Mouse (Mus musculus): ENCODE data around the gene Lmntd1. TPM values are rescaled to one million over a fixed set of nuclear protein-coding genes. Genes with fewer than 3 reads are reported as not detected.

Gene Lmntd1
- total and polyA plus RNA-seq, 3 experiments: 0.08 to 0.43 (median 0.26) TPM

DNA sequence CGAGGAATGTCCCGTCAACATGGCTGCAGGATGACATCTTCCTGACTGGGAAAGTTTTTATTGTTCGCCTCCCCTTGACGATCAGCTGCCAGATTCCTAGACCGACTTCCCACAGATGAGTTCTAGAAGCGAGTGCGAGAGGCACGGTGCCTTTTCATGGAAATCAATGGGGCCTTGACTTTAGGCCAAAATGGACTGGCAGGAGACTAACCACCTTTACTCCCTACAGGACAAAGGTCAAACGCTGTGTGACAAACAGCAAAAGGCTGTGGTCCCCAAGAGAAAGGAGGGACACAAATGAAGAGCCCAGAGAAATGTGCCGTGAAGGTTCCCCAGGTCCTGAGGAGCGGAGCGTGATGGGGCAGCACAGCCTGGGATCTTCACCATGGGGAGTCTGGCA lies 91.5 kb downstream of the Lmntd1 start:
- peaks cover 7% of the 10 kb centered on the region for H3K9me3 ChIP-seq (replicated peaks; ENCODE audit: low read length)

DNA sequence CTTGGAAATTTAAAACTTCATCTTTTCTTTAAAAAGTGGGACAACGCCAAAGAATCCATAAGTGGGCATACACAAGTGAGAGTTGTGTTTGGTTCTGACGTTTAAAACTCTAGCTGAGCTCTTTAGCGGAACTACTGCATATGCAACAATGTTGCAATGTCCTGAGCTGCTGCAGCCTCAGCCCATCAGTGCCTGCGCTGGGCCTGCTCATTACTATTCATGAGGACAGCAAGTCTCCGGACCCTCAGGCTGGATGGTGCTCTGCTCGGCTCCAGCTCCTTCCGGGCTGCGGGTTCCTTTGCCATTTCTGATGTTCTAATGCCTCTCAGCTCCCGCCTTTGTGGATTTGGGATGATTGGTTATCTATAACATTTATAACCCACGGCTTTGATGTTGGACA lies 97.1 kb downstream of the Lmntd1 start:
- Histone ChIP-seq H3K4me3 (replicated peaks in 1 of 3; ENCODE audit: low read depth in 2 of 3, low read length in 2 of 3, poor library complexity in 1 of 3) (no peak overlapping the region), H3K9ac (ENCODE audit: insufficient read depth, low read depth) (no peak overlapping the region), H3K9me3 (replicated peaks; ENCODE audit: low read length) (peaks cover 7% of the 10 kb centered on the region), H3K79me2 (replicated peaks; ENCODE audit: control insufficient read depth, extremely low read depth, insufficient read depth, poor library complexity, severe bottlenecking) (no peaks in the 10 kb centered on the region), H3K36me3 (replicated peaks in 1 of 2; ENCODE audit: control insufficient read depth in 1 of 2, insufficient read depth in 1 of 2, low read length in 1 of 2) (no peaks in the 10 kb centered on the region), H3K27me3 (replicated peaks) (no peaks in the 10 kb centered on the region), H3K4me2 (ENCODE audit: insufficient read depth, low read depth, poor library complexity, severe bottlenecking) (no peak overlapping the region), H3K4me1 (ENCODE audit: control insufficient read depth in 1 of 2, insufficient read depth in 2 of 2) (peaks cover 0 to 11% of the 10 kb centered on the region in 2 experiments; a peak in 2 of 4 replicates), H3K27ac (ENCODE audit: insufficient read depth, low read depth) (no peak overlapping the region)
- in situ Hi-C loops (cut with MboI; ENCODE audit: low pct_ligation_motif_present, low pct_unique_long_range_greater_than_20kb, low sequenced_read_pairs): no loop called here
- TF ChIP-seq POLR2AphosphoS2 (IDR thresholded peaks at IDR 0.05; ENCODE audit: low read depth, low read length) (no peak), E2F4 (IDR thresholded peaks at IDR 0.05; ENCODE audit: insufficient replicate concordance, low read depth, low read length) (no peak), POLR2A (IDR thresholded peaks at IDR 0.05; ENCODE audit: low read depth, low read length) (no peak), SIN3A (IDR thresholded peaks at IDR 0.05; ENCODE audit: low read length) (no peak), SMC3 (IDR thresholded peaks at IDR 0.05; ENCODE audit: low read depth, low read length) (no peak), MAZ (IDR thresholded peaks at IDR 0.05; ENCODE audit: low read depth, low read length) (no peak), MAX (IDR thresholded peaks at IDR 0.05; ENCODE audit: low read length) (no peak), IRF4 (IDR thresholded peaks at IDR 0.05; ENCODE audit: low read depth, low read length) (no peak), GABPA (IDR thresholded peaks at IDR 0.05; ENCODE audit: insufficient replicate concordance, low read depth, low read length) (no peak), ZC3H11A (IDR thresholded peaks at IDR 0.05; ENCODE audit: low read depth, low read length) (no peak), USF2 (conservative IDR thresholded peaks at IDR 0.05; ENCODE audit: low read depth, low read length) (no peak), JUND (conservative IDR thresholded peaks at IDR 0.05; ENCODE audit: low read depth, low read length) (no peak)
- DNase-seq (ENCODE audit: extremely low read depth): no peak
- dilution Hi-C loops (cut with MboI; ENCODE audit: extremely low pct_ligation_motif_present, extremely low pct_unique_long_range_greater_than_20kb, low sequenced_read_pairs): no loop called here

More for the DNA sequence above, 91.5 kb downstream of the Lmntd1 start:
- H3K27ac ChIP-seq (ENCODE audit: insufficient read depth, low read depth): no peak overlapping the region
- no peak overlapping the region for H3K4me3 ChIP-seq (replicated peaks in 1 of 3; ENCODE audit: low read depth in 2 of 3, low read length in 2 of 3, poor library complexity in 1 of 3)
- DNase-seq (ENCODE audit: extremely low read depth): no peak
- no peaks in the 10 kb centered on the region for H3K4me1 ChIP-seq (ENCODE audit: control insufficient read depth in 1 of 2, insufficient read depth in 2 of 2)
- TF ChIP-seq ELF1 (IDR thresholded peaks at IDR 0.05; ENCODE audit: low read depth, low read length) (no peak), CHD1 (IDR thresholded peaks at IDR 0.05; ENCODE audit: low read depth, low read length) (no peak), MEF2A (IDR thresholded peaks at IDR 0.05; ENCODE audit: borderline replicate concordance, low read depth, low read length) (no peak), E2F4 (IDR thresholded peaks at IDR 0.05; ENCODE audit: insufficient replicate concordance, low read depth, low read length) (no peak), HCFC1 (IDR thresholded peaks at IDR 0.05; ENCODE audit: low read depth, low read length) (no peak), CHD2 (IDR thresholded peaks at IDR 0.05; ENCODE audit: low read length) (no peak), NELFE (IDR thresholded peaks at IDR 0.05; ENCODE audit: low read depth, low read length) (no peak), RAD21 (IDR thresholded peaks at IDR 0.05; ENCODE audit: low read depth, low read length) (no peak), CTCF (conservative IDR thresholded peaks at IDR 0.05 in 1 of 2, IDR thresholded peaks at IDR 0.05 in 1 of 2; ENCODE audit: low read depth in 2 of 2, low read length in 2 of 2) (no peak), MAX (IDR thresholded peaks at IDR 0.05; ENCODE audit: low read length) (no peak), UBTF (IDR thresholded peaks at IDR 0.05; ENCODE audit: low read depth, low read length) (no peak), IRF4 (IDR thresholded peaks at IDR 0.05; ENCODE audit: low read depth, low read length) (no peak), MAFK (IDR thresholded peaks at IDR 0.05; ENCODE audit: insufficient replicate concordance, low read length) (no peak), MAZ (IDR thresholded peaks at IDR 0.05; ENCODE audit: low read depth, low read length) (no peak), EP300 (IDR thresholded peaks at IDR 0.05; ENCODE audit: low read length) (no peak), KAT2A (IDR thresholded peaks at IDR 0.05; ENCODE audit: insufficient replicate concordance, low read length) (no peak), JUND (conservative IDR thresholded peaks at IDR 0.05; ENCODE audit: low read depth, low read length) (no peak), SMC3 (IDR thresholded peaks at IDR 0.05; ENCODE audit: low read depth, low read length) (no peak), USF2 (conservative IDR thresholded peaks at IDR 0.05; ENCODE audit: low read depth, low read length) (no peak)
- H3K9ac ChIP-seq (ENCODE audit: insufficient read depth, low read depth): no peak overlapping the region
- no peak overlapping the region for H3K4me2 ChIP-seq (ENCODE audit: insufficient read depth, low read depth, poor library complexity, severe bottlenecking)
- in situ Hi-C loops (cut with MboI; ENCODE audit: low pct_ligation_motif_present, low pct_unique_long_range_greater_than_20kb, low sequenced_read_pairs): no loop called here
- H3K36me3 ChIP-seq (replicated peaks in 1 of 2; ENCODE audit: control insufficient read depth in 1 of 2, insufficient read depth in 1 of 2, low read length in 1 of 2): no peaks in the 10 kb centered on the region
- dilution Hi-C loops (cut with MboI; ENCODE audit: extremely low pct_ligation_motif_present, extremely low pct_unique_long_range_greater_than_20kb, low sequenced_read_pairs): no loop called here
- H3K79me2 ChIP-seq (replicated peaks; ENCODE audit: control insufficient read depth, extremely low read depth, insufficient read depth, poor library complexity, severe bottlenecking): no peaks in the 10 kb centered on the region
- no peaks in the 10 kb centered on the region for H3K27me3 ChIP-seq (replicated peaks)

Data from CH12.LX (cell line).